Mouse (Mus musculus) G1E-ER4 (cell line): ENCODE measurements around the gene Pax7. TPM values are rescaled to one million over a fixed set of nuclear protein-coding genes. Genes with fewer than 3 reads are reported as not detected.

Experiments
- GATA1 ChIP-seq: IDR thresholded peaks from one replicate; pipeline ENCODE4 v1.8.0; 2012; ENCODE audit warnings: low read length, inconsistent platforms
- polyA plus RNA-seq: library from polyadenylated mRNA; stranded (reverse); fragments of >175 nt; gene quantifications from 2 replicates; pipeline ENCODE4 v1.2.3, GENCODE M21; 2012

The Pax7 gene
- polyA plus RNA-seq, 1 experiment: not detected

DNA sequence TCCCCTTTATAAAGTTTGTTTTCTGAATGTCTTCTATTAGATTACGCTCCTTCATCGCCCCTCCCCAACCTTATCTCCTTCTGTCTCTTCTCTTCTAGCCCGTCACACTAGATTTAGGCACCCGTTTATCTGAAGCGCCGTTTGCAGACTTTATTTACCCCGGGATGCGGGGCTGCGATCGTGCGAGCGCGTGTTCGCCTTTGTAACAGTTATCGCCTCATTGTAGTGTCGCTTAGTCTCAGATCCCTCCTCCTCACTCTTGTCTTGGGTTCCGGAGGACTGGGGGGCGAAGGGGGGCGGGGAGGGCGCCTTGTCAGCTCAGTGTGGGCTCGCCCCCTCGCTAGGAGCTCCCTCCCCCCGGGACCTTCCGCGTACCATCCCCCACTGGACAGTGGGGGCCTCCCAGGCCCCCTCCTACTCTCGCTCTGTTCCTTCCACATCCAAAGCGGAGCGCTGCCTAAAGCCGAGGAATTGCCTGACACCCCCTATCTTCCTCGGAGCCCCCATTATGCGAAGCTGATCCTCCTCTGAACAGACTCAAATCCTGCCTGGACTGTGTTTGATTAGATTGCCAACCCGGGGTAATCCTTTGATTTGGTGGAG, 9.4 kb downstream of the Pax7 start:
- no peak for TF ChIP-seq GATA1

DNA sequence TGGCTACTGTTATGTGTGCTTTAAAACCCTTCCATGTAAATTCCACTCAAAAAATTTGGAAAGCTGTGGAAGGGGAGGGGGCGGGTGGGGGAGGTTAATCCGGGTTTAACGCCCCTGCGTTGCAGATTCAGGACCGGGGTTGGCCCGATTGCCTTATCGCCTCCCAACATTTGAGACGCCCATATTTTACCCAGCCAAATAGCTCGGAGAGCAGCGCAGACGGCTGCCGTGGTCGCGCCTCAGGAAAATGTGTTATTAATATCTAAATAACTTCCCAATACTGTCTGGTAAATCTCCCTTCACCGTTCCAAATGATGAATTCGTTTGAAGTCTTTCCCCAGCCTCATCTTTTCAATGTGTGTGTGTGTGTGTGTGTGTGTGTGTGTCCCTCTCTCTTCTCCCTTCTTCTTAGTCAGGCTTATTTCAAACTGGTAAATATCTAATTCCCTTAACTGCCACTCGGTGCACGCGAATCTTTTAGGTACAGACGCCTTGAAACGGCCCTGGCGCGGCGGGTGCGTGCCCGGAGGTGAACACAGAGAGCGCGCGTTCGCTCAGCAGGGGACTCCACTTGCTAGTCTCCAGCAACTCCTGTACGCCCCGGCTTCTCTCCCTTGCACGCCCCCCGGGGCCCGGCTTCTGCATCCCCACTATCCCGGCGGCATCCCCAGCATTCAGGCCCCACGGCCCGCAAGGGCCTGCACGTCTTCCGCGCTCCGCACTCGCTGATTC, 10.0 kb downstream of the Pax7 start:
- TF ChIP-seq GATA1: no peak

DNA sequence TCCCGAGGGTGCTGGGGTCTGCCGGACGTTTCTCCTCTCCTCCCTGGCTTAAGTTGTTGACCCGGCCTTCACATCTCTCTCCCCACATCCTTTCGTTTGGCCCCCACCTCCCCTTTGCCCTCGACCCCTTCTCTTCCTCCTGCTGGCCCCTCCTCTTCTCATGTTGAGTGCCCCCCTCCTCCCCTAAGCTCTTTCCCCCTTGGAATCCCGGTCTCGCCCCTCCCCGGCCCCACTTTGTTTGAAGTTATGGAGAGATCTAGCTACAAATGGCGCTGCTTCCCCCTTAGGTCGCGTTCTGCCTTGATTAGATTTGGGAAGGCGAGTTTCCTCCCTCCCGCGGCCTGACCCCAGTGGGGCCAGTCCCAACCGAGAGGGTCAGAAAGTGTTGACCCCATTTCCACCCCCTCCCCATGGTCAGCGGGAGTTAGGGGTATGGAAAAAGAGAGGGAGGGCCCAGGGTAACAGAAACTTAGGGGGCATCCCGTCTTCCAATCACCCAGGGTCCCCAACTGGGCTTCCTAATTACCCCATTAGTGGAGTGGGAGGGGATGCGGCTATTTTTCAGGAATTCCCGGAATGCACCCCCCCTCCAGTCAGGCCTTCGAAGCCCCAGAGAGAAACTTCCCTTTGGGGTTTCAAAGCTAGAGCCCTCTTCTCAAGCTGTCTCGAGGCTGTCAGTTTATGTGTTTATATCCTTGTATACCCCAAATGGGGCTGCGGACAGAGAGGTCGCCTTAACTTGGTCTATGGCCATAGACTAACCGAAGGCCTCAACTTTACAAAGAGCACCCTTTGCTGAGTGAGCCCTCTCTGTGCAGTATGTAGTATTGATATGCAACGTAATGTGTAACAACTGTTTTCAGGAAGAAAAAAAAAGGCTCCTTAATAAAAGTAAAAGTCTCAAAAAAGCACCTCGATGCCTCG, 10.9 kb downstream of the Pax7 start:
- no peak for TF ChIP-seq GATA1

DNA sequence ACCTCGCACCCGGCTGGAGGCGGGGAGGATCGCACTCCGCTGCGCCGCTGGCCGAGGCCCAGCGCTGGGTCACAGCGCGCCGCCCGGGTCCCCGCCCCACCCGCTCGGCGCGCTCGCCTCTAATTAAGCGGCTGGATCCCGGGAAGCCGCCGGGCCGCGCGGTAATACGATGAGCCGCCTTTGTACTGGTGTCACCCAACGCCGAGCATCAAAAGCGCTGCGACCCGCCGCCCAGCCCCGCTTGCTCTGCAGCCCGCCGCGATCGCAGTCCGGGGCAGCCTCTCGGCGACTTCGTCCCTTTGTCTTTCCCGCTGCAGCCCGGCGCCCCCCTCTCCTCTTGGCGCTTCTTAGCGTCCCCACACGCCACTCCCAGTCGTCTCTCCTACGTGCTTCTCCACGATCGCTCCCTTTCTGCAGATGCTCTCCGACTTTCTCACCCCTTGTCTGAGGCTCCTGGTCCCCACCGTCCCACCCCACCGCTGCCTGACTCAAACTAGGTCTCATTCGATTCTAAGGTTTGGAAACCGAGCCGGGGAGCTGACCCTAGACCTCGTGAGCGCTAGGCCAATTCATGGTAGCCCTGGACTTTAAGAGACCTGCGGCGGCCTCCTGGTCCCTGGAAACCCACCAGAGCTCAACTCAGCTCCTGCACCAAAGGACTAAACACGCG, 11.7 kb downstream of the Pax7 start:
- no peak for TF ChIP-seq GATA1

DNA sequence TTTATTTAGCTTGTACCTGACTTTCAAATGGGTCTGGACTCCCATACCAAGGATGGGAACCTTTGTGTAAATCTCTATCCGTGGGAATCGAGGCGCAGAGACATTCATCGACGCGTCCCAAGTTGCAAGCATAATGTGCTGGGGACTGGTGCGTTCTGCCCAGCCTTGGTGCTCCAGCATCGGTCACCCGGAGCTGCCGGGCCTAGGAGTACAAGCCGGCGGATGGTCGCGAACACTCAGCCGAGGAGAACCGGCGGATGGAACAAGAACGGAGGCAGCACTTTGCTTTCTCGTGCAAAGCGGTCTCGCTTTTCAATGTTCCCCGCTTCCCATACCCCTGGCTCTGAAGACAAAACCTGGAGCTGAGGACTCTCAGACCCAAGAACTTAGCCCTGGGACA, 12.3 kb downstream of the Pax7 start:
- no peak for TF ChIP-seq GATA1

DNA sequence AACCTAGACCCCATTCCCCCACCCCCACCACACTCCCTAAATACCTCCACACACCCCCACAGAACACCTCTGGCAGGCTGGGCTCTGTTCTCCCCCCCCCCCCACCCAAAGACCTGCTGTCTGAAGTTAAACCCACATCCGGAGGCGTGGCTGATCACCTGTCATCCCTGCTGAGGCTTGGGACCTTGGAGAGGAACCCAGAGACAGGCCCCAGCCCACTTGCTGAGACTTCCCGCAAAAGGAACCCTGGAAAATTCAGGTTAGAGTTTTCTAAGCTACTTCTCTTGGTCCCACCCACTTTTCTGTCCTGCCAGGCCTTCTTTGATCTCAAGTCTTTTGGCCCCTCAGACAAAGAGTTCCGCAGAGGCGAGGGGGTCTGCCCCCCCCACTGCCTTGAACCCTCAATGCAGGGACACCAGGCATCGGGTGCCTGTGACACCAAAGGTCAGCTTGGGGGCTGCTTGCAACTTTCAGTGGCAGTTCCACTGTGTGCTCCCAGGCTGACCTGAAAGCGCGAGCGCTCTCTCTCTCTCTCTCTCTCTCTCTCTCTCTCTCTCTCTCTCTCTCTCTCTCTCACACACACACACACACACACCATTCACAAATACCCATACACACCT, 13.8 kb downstream of the Pax7 start:
- TF ChIP-seq GATA1: no peak

DNA sequence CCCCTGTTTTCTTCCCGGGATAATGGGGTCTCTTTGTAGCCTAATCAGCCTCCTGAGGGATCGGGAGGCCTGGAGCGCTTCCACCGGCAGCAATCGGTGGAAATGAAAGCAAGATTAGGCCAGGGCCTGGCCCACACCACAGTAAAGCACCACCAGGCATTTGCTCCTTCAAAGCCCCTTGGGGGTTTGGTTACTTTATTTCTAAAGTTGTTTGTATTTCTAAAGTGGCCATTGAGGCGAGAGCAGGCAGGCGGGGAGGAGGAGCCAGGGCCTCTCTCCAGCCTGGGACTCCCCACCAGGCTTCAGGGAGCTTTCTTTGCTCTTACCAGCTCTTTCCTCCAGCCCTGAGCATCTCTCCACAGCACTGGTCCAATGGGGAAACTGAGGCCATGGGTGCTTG, 15.2 kb downstream of the Pax7 start:
- no peak for TF ChIP-seq GATA1

DNA sequence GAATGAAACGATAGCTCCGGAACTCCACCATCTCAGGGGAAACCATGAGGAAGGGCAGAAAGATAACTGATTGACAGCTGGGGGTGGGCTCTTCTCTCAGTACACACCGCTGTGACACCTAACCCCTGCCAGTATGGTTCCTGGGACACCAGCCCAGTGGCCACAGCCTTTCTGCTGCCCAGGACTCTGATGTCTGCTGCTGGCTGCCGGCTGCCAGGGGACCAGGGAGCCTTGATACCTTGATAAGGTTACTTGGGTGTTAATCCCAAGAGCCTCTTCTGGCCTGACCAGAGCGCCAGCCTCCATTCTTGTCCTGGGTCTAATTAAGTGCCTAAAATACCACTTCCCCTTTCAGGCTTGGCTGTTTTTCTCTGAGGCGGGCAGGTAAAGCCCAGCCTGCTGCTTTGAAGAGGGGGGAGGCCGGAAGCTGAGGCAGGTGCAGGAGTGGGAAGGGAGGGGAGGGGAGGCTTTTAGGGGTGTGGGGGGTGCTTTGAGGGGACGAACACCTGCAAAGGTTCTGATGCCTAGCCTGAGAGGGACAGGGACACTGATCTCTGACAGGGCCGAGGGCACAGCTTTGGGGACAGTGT, 19.9 kb downstream of the Pax7 start:
- no peak for TF ChIP-seq GATA1

DNA sequence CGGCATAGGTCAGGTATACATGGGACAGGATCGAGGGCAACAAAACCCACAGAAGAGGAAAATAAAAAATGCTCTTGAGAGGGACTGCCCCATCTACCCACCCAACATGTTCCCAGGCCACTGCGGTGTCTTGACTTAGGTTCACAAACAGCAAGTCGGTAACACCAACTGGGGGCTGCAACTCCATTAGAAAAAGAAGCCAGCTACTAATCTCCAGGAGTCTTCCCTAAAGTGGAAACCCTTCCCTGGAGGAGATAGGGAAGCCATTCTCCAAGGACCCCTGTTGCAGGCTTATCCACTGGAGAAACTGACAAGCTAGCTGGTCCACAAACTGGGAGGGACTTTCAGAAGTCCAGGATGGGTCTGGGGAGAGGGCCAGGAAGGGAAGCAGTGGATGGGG, 21.4 kb downstream of the Pax7 start:
- no peak for TF ChIP-seq GATA1

DNA sequence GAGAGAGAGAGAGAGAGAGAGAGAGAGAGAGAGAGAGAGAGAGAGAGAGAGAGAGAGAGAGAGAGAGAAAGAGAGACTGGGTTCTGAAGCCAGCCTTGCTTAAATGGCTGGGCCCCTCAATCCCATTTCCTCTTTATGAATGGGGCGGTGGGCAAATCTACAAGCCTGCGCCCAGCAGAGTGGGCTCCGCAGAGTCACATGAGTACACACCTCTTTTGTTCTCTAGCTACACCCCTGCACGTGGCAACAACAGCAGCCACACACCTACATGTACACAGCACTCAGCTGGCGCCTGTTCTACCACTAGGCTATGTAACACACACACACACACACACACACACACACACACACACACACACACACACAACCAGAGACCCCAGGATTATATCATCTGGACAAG, 21.9 kb downstream of the Pax7 start:
- TF ChIP-seq GATA1: no peak

DNA sequence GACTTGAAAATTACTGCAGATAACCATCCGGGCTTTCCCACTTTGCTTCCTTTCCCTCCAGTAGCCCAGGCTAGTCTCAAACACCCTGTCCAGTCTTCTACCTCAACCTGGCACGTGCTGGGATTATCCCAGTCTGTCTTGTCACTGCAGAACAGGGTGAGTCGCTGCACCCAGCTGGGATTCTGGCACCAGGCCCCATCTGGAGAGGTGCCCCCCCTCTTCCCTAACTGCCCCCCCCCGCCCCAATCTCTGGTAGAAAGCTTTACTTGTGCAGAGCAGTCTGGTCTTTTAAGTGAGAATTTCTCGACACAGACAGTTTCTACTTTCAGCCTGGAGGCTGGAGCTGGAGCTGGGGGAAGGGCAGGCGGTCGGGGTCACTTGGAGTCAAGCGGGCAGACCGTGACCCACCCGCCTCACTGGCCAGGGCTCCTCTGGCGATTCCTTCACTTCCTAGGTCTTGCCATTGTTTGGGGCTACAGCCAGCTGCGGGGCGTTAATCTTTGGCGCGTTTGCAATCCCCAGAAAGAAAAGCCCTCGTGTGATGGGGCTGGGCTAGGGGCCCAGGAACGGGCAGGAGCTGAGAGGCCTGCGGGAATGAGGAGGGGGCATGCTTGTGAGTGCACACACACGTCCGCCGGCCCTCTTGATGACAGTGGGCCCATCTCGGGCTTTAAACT, 22.4 kb downstream of the Pax7 start:
- TF ChIP-seq GATA1: no peak

DNA sequence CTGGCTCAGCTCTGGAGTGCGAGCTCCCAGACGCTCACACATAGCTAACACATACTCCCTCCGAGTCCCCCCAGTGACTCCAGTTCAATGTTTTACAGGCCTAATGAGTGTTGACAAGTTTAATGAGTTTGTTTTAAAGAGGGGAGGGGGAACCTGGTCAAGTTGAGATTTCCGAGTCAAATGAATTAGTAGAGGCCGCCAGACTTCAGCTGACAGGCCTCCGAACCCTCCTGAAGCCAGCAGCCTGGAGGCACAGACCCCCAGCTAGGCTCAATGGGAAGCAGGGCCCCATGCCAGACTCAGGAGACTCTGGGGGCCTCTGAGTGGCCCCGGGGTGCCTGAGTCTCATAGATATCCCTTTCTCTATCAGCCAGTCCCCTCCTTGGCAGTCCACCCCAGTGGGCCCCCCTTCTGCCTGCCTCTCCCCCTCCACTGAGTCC, 23.9 kb downstream of the Pax7 start:
- no peak for TF ChIP-seq GATA1

DNA sequence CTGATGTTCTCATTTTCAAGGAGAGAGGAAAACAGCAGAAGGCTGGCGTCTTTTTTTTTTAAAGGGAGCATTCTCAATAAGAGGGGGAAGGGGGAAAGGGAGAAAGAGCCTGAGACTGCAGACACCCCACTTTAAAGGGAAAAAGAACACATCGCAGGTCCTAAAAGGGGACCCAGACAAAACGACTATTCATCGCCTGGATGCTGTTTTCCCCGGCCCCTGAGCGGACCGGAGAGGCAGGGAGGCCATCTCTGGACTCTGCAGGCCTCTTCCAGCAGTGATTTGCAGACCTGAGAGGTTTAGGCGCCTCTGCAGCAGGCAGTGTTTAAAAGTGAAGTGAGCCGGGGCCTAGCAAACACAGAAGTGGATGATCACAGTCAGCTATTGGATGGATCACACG, 25.5 kb downstream of the Pax7 start:
- TF ChIP-seq GATA1: no peak

DNA sequence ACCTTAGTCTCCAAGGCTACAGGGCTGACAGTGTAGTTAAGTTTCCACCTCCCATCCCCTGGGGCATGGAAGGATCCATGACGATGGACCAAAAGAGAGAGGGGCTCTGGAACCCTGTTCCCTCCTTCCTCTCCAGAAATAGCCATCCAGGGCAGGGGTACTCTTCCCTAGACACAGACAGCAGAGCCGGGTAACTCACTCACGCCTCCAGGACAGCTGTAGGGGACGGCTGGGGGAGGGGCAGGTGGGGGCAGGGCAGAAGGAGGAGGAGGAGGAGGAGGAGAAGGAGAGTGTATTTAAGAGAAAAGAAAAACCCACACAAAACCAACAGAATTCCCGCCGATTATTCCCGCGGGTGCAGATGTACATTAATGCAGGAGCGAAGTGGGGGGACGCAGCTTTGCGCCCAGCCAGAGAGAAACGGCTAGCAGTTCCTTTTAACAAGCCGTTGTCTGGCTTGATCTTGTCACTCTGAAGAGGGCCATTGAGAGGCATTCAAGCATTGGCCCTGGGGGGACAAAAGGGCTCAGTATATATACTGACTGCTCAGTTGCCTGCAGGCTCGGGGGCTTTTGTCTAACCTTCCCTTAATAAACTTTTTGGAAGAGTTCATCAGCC, 26.0 kb downstream of the Pax7 start:
- no peak for TF ChIP-seq GATA1
